Mouse (Mus musculus): ENCODE data around the gene Camkk2.

The Camkk2 gene

DNA sequence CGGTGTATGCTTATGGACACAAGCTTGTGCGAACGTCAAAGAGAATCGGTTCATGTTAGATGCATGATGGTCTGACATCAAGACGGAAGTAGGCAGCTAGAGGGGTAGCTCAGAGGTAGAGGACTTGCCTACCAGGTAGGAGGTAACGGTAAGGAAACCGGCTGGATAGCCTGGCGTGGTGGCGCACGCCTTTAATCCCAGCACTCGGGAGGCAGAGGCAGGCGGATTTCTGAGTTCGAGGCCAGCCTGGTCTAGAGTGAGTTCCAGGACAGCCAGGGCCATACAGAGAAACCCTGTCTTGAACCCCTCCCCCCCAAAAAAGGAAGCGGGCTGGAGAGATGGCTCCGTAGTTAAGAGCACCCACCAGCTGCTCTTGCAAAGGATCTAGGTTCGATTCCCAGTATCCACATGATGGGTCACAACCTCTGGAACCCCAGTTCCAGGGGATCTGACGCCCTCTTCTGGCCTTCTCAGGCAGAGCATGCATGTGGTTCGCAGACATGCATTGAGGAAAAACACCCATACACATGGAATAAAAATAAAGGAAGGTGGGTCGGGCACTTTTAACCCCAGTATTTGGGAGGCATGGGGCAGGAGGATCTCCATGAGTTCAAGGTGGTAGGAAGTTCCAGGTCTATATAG is 1.7 kb upstream of the Camkk2 start:
- no peak for DNase-seq

GRCm38 (mm10) chr5:122778231-122779226 is 680 bp downstream of the Camkk2 start:
- DNase-seq, result peak; percentile 41

- no peak for DNase-seq
These were observed 1.9 kb downstream of the Camkk2 start for GRCm38 (mm10) chr5:122777322-122777721.

- DNase-seq, result no peak
These were observed 3.4 kb downstream of the Camkk2 start for GRCm38 (mm10) chr5:122775646-122776286.

- no peak for DNase-seq
These were observed 4.2 kb downstream of the Camkk2 start for GRCm38 (mm10) chr5:122774743-122775611.

DNA sequence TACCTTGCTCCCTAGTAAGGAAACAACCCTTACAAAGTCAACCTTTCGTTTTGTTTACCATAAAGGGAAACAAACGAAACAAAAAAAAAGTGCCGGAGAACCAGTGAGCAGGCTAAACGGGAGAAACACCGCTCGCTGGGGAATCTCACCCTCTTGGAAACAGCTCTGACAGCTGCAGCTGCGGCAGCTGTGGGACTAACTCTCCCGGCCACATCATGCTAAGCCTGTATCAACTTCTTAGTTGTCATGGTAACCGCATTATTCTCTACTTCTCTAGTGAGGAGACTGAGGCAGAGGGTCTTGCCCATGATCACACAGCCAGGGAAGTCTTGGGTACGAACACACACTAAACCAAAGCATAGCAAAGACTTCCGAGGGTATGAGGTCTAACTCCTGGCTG is 5.5 kb downstream of the Camkk2 start:
- no peak for DNase-seq

GRCm38 (mm10) chr5:122771428-122771827 is 7.8 kb downstream of the Camkk2 start:
- DNase-seq, result no peak

DNA sequence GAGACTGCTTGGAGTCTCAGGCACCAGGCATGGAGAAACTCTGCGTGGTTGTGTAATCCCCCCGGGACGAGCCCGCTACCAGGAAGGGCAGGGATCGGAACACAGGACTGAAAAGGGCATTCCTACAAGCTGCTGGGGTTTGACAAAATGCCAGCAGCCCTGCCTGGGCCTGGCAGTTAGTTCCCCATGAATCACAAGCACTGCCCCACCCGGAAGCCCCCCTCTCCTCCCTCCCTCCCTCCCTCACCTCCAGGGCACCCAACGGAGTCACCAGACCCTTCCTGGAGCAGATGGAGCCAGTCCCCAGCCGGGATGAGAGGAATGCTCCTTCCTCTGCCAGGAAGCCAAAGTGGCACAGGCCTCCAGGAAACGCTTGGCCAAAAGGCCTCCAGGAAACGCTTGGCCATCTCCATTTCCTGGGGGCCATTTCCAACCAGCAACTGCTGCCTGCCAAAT is 8.4 kb downstream of the Camkk2 start:
- DNase-seq, result peak; percentile 24

DNA sequence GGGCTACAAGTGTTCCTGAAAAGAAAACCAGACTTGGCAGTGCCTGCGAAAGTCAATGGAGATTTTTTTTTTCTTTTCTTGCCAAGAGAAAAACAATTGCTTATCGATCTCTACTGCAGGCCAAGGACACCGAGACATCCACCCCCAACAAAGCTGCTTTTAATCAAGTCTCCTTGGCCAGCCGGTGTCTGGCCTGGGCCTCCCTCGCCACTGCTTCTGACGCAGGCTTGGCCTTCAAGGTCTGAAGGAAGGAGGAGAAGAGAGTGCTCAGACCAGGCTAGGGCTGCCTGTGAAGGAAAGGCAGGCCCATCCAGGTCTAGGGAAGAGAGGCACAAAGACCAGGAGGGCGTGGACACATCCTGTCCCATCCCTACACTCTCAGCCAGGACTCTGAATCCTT is 8.9 kb downstream of the Camkk2 start:
- no peak for DNase-seq

DNA sequence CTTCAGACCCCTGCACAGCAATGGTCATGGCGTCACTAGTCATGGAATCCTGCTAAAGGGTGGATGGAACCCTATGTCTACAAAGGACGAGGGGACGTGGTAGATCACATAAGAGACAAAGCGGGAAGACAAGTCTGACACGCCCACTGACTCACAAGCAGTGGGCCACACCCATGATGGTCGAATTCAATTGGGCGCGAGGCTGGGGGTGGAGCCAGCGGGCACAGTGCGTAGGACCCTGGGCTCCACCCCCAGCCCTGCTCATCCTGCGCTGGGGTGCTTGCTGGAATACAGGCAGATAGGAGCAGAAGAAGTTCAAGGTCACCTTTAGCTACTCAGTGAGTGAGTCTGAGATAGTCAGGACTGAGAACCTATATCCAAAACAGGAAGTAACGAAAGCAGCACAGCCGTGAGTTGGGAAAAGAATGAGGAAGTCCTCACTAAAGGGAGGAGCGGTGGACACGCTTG is 10.1 kb downstream of the Camkk2 start:
- no peak for DNase-seq

GRCm38 (mm10) chr5:122767283-122767682 is 11.9 kb downstream of the Camkk2 start:
- no peak for DNase-seq

DNA sequence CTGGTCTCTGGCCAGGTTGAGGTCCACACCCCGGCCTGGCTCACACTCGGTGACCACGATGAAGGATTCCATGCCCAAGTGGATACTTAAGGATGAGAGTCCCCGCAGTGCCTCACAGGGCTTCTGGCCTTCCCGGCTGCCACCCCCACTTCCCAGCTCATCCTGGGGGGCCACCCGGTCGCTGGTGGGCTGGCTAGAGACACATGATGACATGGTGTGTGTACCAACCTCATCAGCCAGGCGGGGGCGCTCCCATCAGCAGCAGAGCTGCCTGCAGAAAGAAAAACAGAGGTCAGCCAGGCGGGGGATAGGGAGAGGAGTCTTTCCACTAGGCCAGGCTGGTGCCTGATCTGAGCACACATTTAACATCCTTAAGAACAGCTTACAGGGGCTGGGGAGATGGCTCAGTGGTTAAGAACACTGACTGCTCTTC is 15.2 kb downstream of the Camkk2 start:
- peak; percentile 59 for DNase-seq

DNA sequence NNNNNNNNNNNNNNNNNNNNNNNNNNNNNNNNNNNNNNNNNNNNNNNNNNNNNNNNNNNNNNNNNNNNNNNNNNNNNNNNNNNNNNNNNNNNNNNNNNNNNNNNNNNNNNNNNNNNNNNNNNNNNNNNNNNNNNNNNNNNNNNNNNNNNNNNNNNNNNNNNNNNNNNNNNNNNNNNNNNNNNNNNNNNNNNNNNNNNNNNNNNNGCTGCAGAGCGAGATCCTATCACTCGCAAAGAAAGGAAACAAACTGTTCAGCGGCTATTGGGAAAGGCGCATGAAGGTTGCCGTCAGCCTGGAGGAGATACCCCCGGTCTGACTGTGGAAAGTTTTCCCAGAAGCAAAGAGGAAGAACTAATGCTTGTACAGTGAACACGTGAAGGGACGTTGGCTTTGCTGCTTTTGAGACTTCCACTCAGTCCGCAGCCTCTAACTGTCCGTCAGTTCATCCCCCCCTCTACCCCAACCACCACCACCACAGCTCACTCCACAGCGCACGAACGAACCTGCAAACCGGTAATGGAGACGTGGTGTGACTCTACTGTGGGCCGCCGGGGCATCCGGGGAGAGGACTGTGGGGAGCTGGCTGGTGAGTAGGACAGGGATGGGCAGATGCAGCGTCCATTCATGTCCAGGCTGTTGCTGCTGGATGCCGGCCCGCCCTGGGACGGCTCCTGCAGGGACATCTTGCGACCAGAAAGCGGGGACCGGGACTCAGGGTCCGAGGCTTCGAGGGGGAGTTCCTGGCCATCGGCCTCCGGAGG is 15.8 kb downstream of the Camkk2 start:
- DNase-seq, result no peak

DNA sequence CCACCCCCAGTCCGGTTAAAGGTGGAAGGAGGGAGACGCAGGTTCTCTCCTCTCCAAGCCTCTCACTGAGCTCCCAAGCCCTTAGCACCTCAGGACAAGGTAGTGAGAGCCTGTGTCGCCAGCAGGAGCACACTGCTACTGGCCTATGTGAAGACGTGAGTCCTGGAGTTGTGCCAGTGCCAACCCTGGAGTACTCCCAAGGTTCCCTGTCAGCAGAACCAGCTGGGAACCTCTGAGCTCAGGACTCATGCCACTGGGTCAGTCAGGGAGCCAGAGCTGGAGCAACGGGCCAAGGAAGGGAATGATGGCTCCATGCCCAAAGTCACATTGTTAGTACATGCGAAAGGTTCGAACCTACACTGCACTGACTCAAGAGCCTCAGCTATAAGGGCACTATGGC is 22.5 kb downstream of the Camkk2 start:
- no peak for DNase-seq

- DNase-seq, result no peak
These were observed 23.1 kb downstream of the Camkk2 start for GRCm38 (mm10) chr5:122756144-122756543.

- DNase-seq, result no peak
These were observed 23.6 kb downstream of the Camkk2 start for GRCm38 (mm10) chr5:122755620-122756019.

- DNase-seq, result no peak
These were observed 24.7 kb downstream of the Camkk2 start for GRCm38 (mm10) chr5:122754477-122754876.

GRCm38 (mm10) chr5:122747950-122748349 is 31.3 kb downstream of the Camkk2 start:
- no peak for DNase-seq

- DNase-seq, result no peak
These were observed 35.3 kb downstream of the Camkk2 start for GRCm38 (mm10) chr5:122743880-122744422.

GRCm38 (mm10) chr5:122736761-122737160 is 42.4 kb downstream of the Camkk2 start:
- DNase-seq, result no peak

GRCm38 (mm10) chr5:122735853-122736252 is 43.4 kb downstream of the Camkk2 start:
- no peak for DNase-seq

All from right cerebral cortex, postnatal 14 days (tissue).